Mouse (Mus musculus): Measurements from ENCODE around the gene Rab3a.

The Rab3a gene

DNA sequence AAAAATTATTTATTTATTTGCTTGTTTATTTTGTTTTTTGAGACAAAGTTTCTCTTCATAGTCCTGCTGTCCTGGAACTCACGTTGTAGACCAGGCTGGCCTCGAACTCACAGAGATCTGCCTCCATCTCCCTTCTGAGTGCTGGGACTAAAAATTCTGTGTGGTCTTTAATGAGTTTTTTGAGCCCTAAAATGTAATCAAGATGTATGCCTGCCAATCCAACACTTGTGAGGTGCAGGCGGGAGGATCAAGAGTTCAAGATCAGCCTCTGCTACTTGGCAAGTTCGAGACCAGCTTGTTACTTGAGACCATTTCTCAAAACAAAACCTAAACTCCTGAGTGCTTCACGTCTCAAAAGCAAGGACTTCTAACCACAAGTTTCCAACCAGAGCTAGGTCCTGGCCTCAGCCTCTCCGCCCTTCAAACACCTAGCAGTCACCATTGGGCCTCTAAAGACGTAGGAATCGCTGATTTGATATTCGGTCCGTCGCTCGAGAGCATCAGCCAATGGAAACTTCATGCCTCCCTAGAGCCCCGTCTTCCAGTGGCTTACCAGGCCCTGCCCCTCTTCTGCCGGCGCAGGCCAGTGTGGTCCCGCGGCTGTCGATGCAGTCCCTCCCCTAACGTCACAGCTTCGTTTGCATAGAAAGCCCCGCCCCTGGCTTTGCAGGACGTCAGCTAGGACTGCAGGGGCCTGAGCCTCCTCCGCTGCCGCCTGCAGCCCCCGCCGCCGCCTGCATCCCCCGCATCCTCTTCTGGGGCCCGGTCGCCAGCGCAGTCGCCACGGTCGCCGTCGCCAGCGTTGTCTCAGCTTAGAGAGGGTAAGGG is at the start of gene Rab3a:
Gene Rab3a (plus strand): TSS at position 637 of the 828 bp plus-strand sequence.
- DNase-seq (ENCODE audit: low spot score), result peak; percentile 78

DNA sequence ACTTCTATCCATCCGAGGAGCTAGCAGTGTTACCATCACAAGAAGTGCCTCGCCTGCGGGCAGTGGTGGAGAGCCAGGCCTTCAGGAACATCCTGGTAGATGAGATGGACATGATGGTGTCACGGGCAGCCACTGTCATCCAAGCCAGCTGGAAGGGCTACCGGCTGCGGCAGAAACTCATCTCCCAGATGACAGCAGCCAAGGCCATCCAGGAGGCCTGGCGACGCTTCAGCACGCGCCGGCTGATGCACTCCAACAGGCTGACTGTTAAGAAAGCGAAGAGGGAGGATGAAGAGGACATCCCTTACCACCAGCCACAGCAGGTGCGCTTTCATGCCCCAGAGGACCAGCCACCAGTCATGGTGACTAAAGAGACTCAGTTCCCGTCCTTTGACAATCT is 46.2 kb upstream of the Rab3a start:
- no peak for DNase-seq (ENCODE audit: low spot score)

GRCm38 (mm10) chr8:70709794-70710193 is 44.7 kb upstream of the Rab3a start:
- no peak for DNase-seq (ENCODE audit: low spot score)

DNA sequence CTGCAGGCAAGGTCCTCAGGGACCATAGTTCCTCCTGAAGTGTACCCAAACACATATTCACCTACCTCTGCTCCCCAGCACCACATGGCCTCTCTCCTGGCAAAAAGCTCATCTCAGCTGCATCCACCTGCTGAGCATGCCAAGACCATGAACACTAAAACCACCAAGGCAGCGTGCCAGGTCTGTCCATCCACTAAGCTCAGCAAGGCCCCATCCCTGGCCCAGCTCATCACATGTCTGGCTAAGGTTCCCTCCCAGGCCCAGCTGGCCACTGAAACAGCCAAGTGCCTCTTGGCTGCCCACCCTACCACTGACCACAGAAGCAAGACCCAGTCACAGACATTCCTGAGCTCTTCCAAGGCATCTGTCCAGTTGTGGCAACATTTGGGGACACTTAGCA is 44.2 kb upstream of the Rab3a start:
- DNase-seq (ENCODE audit: low spot score), result no peak

DNA sequence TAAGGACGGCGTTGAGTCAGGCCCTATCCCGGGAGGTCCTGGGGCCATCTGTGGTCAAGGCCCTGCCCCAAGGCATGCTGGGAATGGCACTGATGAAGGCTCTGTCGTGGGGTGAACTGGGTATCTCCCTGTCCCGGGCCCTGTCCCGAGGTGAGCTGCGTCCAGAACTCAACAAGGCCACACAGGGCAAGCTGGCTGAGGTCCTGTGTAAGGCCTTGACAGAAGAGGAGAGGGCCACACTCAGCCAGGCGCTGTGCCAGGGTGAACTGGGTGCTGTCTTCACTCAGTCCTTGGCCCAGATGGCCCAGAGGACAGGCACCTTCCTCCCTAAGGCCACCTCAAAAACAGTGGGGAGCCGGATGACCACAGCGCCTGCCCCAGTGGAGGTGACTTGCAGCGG is 43.4 kb upstream of the Rab3a start:
- DNase-seq (ENCODE audit: low spot score), result no peak

DNA sequence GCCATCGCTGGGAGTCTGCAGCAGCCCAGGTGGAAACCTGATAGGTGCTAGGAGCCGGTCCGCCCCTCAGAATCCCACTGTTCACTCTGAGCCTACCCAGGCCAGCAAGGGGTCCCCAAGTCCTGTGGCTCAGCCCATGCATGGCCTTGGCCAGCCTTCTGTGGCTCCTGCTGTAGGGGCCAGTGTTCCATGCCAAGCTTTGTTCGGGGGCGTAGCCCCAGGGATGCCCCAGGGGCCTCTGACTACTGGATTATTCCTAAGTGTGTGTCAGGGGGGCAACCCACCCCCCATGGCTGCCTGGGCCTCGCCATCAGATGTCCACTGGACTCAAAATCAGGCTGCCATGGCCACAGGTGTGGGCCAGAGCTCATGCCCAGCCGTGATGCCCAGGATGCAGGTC is 40.5 kb upstream of the Rab3a start:
- no peak for DNase-seq (ENCODE audit: low spot score)

GRCm38 (mm10) chr8:70715086-70715485 is 39.4 kb upstream of the Rab3a start:
- no peak for DNase-seq (ENCODE audit: low spot score)

GRCm38 (mm10) chr8:70716521-70717400 is 37.7 kb upstream of the Rab3a start:
- no peak for DNase-seq (ENCODE audit: low spot score)

DNA sequence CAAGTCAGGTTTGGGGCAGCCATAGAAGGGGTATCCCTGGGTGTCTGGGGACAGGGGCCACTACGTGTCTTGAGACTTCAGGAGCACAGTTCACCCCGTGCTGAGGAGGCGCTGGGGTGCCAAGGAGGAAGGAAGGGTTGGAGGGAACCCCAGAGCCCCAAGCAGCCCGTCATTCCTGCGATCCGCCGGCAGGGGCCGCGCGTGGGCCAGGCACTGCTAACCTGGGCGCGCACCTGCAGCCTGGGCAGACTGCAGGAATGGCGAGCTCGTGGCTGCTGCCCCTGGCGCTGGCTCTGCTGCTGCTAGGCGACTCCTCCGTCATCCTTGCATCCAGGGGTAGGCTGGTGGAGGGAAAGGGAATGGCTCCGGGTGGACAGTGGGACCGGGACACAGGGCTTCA is 36.2 kb upstream of the Rab3a start, which contains the start of gene Gm3336:
Gene Gm3336 (plus strand): TSS at position 247 of the 400 bp plus-strand sequence.
- DNase-seq (ENCODE audit: low spot score), result no peak

GRCm38 (mm10) chr8:70719796-70720270 is 34.6 kb upstream of the Rab3a start:
- no peak for DNase-seq (ENCODE audit: low spot score)

DNA sequence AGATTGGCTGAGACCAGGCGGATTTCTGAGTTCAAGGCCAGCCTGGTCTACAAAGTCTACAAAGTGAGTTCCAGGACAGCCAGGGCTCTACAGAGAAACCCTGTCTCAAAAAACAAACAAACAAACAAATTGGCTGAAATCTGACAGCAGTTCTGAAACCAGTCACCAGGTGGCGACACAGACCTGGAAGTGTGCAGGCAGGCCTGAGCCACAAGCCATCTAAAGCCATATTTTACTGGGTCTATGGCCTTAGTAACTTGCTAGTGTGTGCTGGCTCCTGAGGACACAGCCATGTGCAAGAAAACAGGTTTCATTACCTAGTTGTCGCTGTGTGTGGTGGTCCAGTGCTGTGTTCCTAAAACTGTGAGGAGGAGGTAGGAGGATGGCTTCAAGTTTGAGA is 33.7 kb upstream of the Rab3a start:
- no peak for DNase-seq (ENCODE audit: low spot score)

DNA sequence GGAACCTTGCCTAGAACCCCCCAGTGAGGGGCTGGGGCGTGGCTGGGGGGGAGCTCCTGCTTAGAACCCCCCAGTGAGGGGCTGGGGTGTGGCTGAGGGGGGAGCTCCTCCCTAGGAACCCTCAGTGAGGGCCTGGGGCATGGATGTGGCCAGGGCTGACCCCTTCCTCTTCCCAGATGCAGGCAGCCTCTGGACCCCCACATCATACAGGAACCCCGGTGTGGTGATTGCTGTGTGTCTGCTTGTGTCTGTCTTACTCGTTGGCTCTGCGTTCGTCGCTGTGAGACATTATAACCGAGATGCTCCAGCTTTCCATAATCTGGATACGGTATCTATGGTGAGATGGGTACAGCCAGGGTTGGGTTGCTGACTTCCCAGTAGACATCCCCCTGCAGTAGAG is 32.9 kb upstream of the Rab3a start:
- DNase-seq (ENCODE audit: low spot score), result no peak

DNA sequence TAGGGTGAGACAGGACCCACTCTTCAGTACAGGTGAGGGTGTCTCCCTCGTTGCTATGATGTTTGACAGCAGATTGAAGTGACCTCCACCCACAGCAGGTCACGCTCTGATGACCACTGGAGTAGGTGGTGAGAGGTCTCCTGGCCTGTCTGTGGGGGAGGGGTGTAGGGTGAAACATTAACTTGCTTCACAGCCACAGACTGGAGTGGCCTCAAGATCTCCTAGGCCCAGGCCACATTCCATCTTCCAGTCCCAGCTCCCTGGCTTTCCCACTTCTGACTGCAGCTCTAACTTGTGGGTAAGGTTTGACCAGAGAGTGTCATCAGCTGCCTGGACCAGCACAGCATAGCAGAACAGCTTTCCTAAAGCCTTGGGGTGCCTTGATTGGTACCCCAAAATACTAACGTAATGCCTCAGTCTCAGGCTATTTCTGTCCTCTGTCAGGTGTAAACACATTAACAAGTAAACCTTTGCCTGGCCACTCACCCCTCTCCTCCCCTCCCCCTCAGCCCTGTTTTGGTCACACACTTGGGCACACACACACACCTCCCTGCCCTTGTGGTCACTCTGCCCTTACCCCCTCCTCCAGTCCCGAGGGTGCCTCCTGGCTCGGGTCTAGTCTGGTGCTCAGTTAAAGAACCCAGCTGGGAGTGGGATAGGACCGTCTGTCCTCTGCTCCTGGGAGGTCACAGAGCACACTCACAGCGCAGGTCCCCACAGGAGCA is 30.8 kb upstream of the Rab3a start, which contains the start of gene Pde4c:
Gene Pde4c (plus strand): TSS at position 235 of the 725 bp plus-strand sequence.
- no peak for DNase-seq (ENCODE audit: low spot score)

- DNase-seq (ENCODE audit: low spot score), result no peak
These were observed 30.3 kb upstream of the Rab3a start for GRCm38 (mm10) chr8:70724216-70724615.

GRCm38 (mm10) chr8:70725792-70726447 is 28.6 kb upstream of the Rab3a start:
- no peak for DNase-seq (ENCODE audit: low spot score)

GRCm38 (mm10) chr8:70726721-70727120 is 27.8 kb upstream of the Rab3a start:
- DNase-seq (ENCODE audit: low spot score), result no peak

DNA sequence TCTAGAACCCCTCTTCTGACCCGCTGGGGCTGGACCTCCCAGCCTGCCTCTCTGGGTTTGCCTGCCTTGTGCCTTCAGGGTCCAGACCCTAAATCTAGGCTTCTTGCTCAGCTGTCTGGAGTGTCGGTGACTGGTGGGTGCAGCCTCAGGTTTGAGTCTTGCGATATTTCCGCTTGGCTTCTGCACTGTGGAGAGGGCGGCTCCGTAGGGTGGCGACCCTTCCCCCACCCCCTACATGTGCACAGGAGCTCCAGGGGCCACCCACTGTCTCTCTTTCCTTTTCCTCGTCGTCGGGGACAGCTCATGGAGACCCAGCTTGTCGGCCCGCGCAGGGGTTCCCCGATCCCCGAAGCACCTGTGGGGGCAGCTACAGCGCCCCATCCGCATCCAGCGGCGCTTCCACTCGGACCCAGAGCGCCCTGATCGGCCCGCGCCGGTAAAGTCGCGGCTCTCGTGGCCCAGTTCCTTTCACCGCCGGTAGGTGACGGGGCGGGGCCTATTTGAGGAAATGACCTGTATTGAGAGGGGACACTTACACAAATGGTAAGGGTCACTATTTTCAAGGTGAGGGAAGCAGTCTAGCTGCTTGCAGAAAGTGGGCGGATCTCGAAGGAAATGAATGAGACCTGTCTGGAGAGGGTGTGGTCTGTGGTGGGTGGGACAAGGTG is 24.5 kb upstream of the Rab3a start:
- no peak for DNase-seq (ENCODE audit: low spot score)

DNA sequence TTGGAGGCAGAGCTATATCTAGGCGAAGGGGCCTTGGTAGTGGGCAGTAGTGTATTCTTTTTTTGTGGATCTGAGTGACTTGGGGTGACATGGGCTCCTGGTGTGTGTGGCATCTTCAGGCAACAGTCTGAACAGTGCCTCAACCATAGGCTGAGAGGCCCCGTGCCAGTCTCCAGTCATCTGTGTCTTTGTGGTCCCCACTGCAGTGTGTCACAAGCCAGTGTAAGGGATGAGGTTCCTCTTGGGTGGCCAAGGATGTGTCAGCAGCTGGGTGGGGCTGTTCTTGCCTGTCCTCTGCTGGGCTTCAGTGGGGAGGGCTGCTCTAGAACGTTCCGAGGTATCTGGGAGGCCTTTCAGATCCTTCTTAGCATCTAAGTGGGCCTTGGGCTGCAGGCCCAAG is 23.5 kb upstream of the Rab3a start:
- no peak for DNase-seq (ENCODE audit: low spot score)

GRCm38 (mm10) chr8:70737705-70738104 is 16.8 kb upstream of the Rab3a start:
- DNase-seq (ENCODE audit: low spot score), result no peak

DNA sequence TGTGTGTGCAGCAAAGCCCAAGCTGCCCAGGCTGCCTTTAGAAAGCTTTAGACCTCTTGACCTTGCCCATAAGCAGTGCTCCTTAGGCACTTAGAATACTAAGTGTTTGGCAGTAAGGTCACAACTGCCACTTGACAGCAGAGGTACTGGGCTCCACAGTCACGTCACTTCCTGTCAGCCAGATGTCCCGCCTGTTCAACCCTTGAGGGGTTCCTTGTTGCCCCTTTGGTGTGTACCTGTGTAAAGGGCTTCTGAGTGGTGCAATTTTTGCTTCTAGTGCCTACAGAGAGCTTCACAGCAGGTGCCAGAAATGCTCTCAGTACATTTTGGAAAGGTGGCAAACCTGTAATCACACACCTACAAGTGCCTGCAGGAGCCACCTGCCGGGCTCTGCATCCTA is 16.3 kb upstream of the Rab3a start:
- no peak for DNase-seq (ENCODE audit: low spot score)

- no peak for DNase-seq (ENCODE audit: low spot score)
These were observed 12.8 kb upstream of the Rab3a start for GRCm38 (mm10) chr8:70741661-70742060.
